Mouse (Mus musculus) forebrain, embryonic 13.5 days (tissue): ENCODE results near the gene Cyp27a1. TPM values are rescaled to one million over a fixed set of nuclear protein-coding genes. Genes with fewer than 3 reads are reported as not detected.
A peak's percentile ranks its signal among the peaks of the same experiment; 100 is the strongest.

Experiments used
- ATAC-seq: fragments of 200-750 bp; cut with Nextera tagmentation; 2 replicates; pipeline ENCODE4 v1.8.0; 2017
- H3K27ac ChIP-seq: fragments of 300-500 bp; sonication (generic); 2 replicates; pipeline ENCODE4 v1.5.1; 2015; ENCODE audit warnings: inconsistent platforms, mild to moderate bottlenecking, moderate library complexity
- H3K27me3 ChIP-seq: fragments of 300-500 bp; sonication (generic); 2 replicates; pipeline ENCODE4 v1.6.1; 2015; ENCODE audit warnings: mild to moderate bottlenecking, inconsistent platforms
- H3K36me3 ChIP-seq: fragments of 300-500 bp; sonication (generic); 2 replicates; pipeline ENCODE4 v1.6.1; 2015; ENCODE audit warnings: mild to moderate bottlenecking, inconsistent platforms; ENCODE audit not compliant: poor library complexity, severe bottlenecking
- H3K4me1 ChIP-seq: fragments of 300-500 bp; sonication (generic); 2 replicates; pipeline ENCODE4 v1.6.1; 2015; ENCODE audit warnings: inconsistent platforms
- H3K4me2 ChIP-seq: fragments of 300-500 bp; sonication (generic); 2 replicates; pipeline ENCODE4 v1.6.1; 2015; ENCODE audit warnings: inconsistent platforms, mild to moderate bottlenecking, moderate library complexity
- H3K4me3 ChIP-seq: fragments of 300-500 bp; sonication (generic); 2 replicates; pipeline ENCODE4 v1.5.1; 2015; ENCODE audit warnings: mild to moderate bottlenecking, inconsistent platforms
- H3K9ac ChIP-seq: fragments of 300-500 bp; sonication (generic); 2 replicates; pipeline ENCODE4 v1.6.1; 2015; ENCODE audit warnings: mild to moderate bottlenecking, inconsistent platforms
- H3K9me3 ChIP-seq: fragments of 300-500 bp; sonication (generic); replicated peaks from 2 replicates; pipeline ENCODE4 v1.6.1; 2016; ENCODE audit warnings: inconsistent platforms
- WGBS: fragments of 180-500 bp; shearing (Covaris S2); methylation state at CpG from one replicate; pipeline ENCODE4 v1.1.7; 2015; 5-methylcytosine and 5-hydroxymethylcytosine counted together
- polyA plus RNA-seq: library from polyadenylated mRNA; unstranded; fragments of >200 nt; fragmentation: Nextera tagmentation; extraction: Ambion mirVana; gene quantifications from 2 replicates; pipeline ENCODE4 v1.2.1, GENCODE M21; 2015

Gene Cyp27a1
- polyA plus RNA-seq, 1 experiment from 2014 or later, result 0.81 TPM

DNA sequence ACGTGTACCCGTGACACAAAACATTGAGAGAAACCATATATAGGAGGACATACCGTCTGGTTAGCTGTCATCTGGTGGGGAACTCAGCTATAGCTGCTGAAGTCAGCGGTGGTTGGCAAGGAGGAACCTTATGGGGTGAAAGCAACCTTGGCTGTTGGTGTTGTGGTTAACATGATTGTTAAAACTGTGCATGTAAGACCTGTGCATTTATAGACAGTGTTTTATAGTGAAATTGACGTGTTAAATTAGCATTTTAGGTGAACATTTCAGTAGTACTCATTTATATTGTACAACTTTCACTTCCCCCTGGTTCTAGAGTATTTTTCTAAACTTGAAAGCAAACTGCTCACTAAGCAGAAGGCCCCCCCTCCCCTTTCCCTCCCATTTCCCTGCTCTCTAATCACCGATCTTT, 11.2 kb upstream of the Cyp27a1 start:
- H3K9me3 ChIP-seq, result no peaks in the 10 kb centered on the region
- H3K4me3 ChIP-seq, result no peak overlapping the region
- H3K9ac ChIP-seq, result no peak overlapping the region
- no peak for ATAC-seq
- WGBS, result 92% methylated on average over 6 of the region's 6 CpGs
- H3K27ac ChIP-seq, result no peak overlapping the region
- no peaks in the 10 kb centered on the region for H3K4me1 ChIP-seq
- no peak overlapping the region for H3K4me2 ChIP-seq
- no peaks in the 10 kb centered on the region for H3K27me3 ChIP-seq
- H3K36me3 ChIP-seq, result peaks cover 44% of the 10 kb centered on the region

DNA sequence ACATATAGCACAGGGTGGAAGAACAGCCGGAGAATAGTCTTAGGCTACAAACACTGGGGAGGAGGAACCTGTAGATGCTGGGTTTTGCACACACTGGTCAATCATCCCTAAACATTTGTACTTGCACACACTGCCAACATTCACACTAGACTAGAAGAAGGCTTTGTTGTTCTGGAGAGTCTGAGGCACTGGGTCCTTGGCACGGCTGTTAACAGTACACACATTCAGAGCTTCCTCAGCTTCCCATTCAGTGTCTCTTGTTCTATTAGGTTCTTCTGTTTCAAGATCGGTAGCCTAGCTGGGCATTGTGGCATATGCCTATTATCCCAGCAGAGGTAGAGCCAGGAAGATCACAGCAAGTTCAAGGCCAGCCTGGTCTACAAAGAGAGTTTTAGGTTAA, 9.2 kb upstream of the Cyp27a1 start:
- no peaks in the 10 kb centered on the region for H3K27me3 ChIP-seq
- no peak for ATAC-seq
- H3K4me3 ChIP-seq, result no peak overlapping the region
- H3K27ac ChIP-seq, result no peak overlapping the region
- no peak overlapping the region for H3K9ac ChIP-seq
- no peaks in the 10 kb centered on the region for H3K9me3 ChIP-seq
- no peak overlapping the region for H3K4me2 ChIP-seq
- WGBS, result 75% methylated on average over 3 of the region's 3 CpGs
- peaks cover 24% of the 10 kb centered on the region for H3K36me3 ChIP-seq
- no peaks in the 10 kb centered on the region for H3K4me1 ChIP-seq

DNA sequence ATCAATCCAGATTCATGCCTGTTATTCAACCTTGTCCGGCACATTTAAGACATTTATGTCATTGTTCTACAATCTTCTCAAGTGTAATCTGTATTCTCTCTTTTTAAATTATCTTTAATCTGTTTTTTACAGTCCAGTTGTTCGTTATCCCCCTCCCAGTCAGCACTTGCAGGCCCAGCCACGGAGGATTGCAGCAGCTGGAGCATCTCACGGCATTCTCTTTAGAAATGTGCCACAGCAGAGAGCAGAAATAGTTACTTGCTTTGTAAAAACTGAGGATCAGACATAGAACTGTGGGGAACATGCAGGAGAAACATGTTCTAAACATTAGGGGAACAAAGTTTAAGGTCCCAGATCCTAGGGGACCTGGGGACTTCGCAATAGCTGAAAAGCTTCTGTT, 8.4 kb upstream of the Cyp27a1 start:
- Histone ChIP-seq H3K4me2 (no peak overlapping the region), H3K36me3 (peaks cover 16% of the 10 kb centered on the region), H3K9ac (no peak overlapping the region), H3K27ac (no peak overlapping the region), H3K27me3 (no peaks in the 10 kb centered on the region), H3K9me3 (no peaks in the 10 kb centered on the region), H3K4me1 (no peaks in the 10 kb centered on the region), H3K4me3 (no peak overlapping the region)
- no peak for ATAC-seq
- 83% methylated on average over 5 of the region's 5 CpGs for WGBS

DNA sequence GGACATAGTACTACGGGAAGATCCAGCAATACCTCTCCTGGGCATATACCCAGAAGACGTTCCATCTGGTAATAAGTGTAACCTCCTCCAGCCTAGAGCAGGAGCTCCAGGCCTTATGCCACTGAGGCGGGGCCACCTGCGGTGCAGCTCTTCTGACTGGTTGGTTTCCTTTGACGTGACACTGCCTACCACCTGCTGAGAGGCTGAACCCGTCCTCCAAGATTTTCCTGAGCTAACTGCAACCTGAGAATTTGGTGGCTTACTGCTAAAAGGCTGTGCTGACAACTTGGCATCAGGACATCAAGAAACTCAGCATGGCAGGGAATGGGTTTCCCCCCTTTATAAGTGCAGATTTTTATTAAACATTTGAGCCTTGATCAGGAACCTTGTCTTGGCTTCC, 3.8 kb upstream of the Cyp27a1 start:
- H3K27ac ChIP-seq, result no peak overlapping the region
- ATAC-seq, result no peak
- H3K36me3 ChIP-seq, result no peaks in the 10 kb centered on the region
- peaks cover 15% of the 10 kb centered on the region; the same call in 1 of the 2 replicates for H3K27me3 ChIP-seq
- no peak overlapping the region for H3K4me2 ChIP-seq
- H3K9me3 ChIP-seq, result no peaks in the 10 kb centered on the region
- H3K9ac ChIP-seq, result no peak overlapping the region
- H3K4me3 ChIP-seq, result no peak overlapping the region
- H3K4me1 ChIP-seq, result peaks cover 8% of the 10 kb centered on the region
- 40% methylated on average over 6 of the region's 6 CpGs for WGBS

DNA sequence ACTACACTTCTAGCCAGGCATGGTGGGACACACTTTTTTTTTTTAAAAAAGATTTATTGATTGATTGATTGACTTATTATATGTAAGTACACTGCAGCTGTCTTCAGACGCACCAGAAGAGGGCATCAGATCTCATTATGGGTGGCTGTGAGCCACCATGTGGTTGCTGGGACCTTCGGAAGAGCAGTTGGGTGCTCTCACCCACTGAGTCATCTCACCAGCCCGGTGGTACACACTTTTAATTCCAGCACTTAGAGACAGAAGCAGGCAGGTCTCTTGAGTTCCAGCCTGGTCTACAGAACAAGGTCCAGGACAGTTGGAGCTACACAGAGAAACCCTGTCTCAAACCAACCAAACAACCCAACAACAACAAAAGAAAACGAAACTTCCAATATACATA, 1.3 kb upstream of the Cyp27a1 start:
- H3K9ac ChIP-seq, result no peak overlapping the region

DNA sequence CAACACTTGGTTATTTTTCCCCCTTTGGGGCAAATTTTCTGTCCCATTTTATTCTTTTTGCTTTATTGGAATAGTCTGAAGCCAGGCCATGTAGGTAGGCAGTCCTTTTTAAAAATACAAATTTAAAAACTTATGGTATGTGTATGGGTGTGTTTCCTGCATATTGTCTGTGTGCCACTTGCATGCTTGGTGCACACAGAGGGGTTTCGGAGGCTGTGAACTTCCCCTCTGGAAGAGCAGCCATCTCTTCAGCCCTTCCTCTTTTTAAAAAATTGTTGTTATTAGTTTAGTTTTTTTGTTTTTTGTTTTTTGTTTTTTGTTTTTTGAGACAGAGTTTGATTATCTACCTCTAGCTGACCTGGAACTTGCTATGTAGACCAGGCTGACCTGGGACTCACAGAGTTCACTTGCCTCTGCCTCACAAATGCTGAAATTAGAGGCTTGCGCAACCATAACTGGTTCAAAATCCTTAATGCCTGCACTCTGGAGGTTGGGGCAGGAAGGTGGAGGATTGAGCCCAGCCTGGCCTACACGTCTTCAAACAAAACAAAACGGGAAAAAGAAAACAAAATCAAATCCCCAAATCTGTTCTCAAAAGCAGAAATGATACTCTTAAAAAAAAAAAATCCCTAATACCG, 794 bp upstream of the Cyp27a1 start:
- Histone ChIP-seq H3K4me2 (peak overlapping the region; percentile 83), H3K27ac (no peak overlapping the region), H3K4me1 (peaks cover 8% of the 10 kb centered on the region), H3K4me3 (peak overlapping the region; percentile 45), H3K36me3 (no peaks in the 10 kb centered on the region), H3K27me3 (peaks cover 20% of the 10 kb centered on the region; the same call in 1 of the 2 replicates), H3K9ac (0 out of 2 replicates have a peak overlapping the region, but pooled peaks have one; percentile 65), H3K9me3 (no peaks in the 10 kb centered on the region)
- 40% methylated on average over 5 of the region's 5 CpGs for WGBS
- no peak for ATAC-seq

More for the DNA sequence above, 1.3 kb upstream of the Cyp27a1 start:
- Histone ChIP-seq H3K4me1 (peaks cover 8% of the 10 kb centered on the region), H3K27me3 (peaks cover 20% of the 10 kb centered on the region; the same call in 1 of the 2 replicates), H3K4me3 (no peak overlapping the region), H3K4me2 (no peak overlapping the region), H3K36me3 (no peaks in the 10 kb centered on the region), H3K9me3 (no peaks in the 10 kb centered on the region), H3K27ac (no peak overlapping the region)
- 74% methylated on average over 4 of the region's 4 CpGs for WGBS
- ATAC-seq, result no peak

DNA sequence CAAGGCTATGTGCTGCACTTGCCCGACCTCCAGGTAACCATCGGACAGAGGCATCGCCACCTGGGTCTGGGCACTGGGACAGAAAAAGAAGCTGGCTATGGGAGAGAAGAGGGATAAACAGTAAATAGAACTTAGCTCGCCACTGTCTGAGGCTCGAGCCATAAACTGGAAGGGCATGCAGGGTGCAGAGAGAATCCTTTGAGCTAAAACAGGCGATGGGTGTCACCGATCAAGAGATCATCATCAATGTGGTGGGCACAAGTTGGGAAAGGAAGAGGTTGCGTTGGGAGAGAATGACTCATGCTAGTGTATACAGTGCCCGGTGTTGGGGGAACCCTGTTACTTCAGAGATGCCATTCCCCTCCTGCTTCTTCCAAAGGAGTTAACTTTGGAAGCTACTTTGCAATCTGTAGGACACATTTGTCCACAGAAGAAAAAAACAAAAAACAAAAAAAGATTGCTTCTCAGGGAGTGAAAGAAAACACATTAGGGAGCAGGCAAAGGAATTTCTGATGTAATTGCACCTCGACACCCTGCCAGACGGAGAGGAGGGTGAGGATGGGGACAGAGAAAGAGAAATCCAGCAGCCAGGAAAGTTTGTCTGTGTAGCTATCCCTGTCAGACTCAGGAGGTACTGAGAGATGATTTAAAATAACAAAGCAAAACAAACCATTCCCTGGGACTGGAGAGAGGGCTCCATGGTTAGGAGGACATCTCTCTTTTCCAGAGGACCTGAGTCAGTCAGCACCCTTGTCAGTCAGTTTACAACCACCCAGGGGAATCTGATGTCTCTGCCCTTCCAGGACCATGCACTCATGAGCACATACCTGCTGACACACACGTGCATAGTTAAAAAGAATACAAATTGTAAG, 721 bp downstream of the Cyp27a1 start:
- Histone ChIP-seq H3K9me3 (no peaks in the 10 kb centered on the region), H3K9ac (peak overlapping the region; percentile 65), H3K4me1 (peaks cover 8% of the 10 kb centered on the region), H3K27ac (no peak overlapping the region), H3K4me3 (peak overlapping the region; percentile 45), H3K27me3 (peaks cover 20% of the 10 kb centered on the region; the same call in 1 of the 2 replicates), H3K4me2 (peak overlapping the region; percentile 83), H3K36me3 (no peaks in the 10 kb centered on the region)
- 31% methylated on average over 12 of the region's 12 CpGs for WGBS
- ATAC-seq, result no peak

DNA sequence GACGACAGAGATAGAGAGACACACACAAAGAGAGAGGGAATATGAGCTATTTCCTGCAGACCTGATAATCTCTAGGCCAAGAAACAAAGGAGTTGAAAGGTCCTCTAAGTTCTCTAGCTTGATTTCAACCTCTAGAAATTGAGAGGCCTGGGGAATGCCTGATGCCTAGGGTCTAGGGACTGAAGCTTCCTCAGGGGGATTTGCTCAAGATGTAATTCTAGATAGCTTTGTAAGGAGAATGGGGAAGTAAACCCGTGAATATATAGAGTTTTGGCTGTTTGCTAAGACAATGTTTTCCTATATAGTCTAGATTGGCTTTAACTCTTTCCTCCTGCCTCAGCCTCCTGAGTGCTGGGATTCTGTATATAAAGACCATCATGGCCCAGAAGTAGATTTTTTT, 1.6 kb downstream of the Cyp27a1 start:
- Histone ChIP-seq H3K9ac (no peak overlapping the region), H3K4me2 (no peak overlapping the region), H3K27me3 (peaks cover 20% of the 10 kb centered on the region; the same call in 1 of the 2 replicates), H3K36me3 (no peaks in the 10 kb centered on the region), H3K4me3 (no peak overlapping the region), H3K9me3 (no peaks in the 10 kb centered on the region), H3K4me1 (peaks cover 8% of the 10 kb centered on the region), H3K27ac (no peak overlapping the region)
- ATAC-seq, result no peak
- 67% methylated on average over 2 of the region's 2 CpGs for WGBS

DNA sequence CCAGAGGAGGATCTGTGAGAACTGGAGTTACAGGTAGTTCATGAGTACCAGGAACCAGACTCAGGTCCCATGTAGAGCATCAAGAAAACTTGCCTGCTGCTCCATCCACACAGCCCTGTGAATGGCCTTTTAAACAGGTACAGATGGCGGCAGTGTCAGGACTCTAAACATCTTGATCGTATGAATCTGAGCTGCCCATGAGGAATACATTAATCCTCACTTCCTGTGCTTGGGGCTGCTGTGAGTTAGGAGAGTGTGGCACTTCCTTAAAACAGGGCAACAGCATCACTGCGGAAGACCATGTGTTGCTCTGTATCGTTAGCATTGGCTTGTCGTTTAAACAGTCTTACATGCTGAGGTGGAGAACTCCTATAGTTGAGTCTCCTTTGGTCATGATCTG, 2.1 kb downstream of the Cyp27a1 start:
- H3K9ac ChIP-seq, result no peak overlapping the region
- no peak overlapping the region for H3K4me2 ChIP-seq
- H3K27ac ChIP-seq, result no peak overlapping the region
- H3K9me3 ChIP-seq, result no peaks in the 10 kb centered on the region
- peaks cover 8% of the 10 kb centered on the region for H3K4me1 ChIP-seq
- no peak for ATAC-seq
- WGBS, result 83% methylated on average over 5 of the region's 5 CpGs
- H3K4me3 ChIP-seq, result no peak overlapping the region
- H3K36me3 ChIP-seq, result no peaks in the 10 kb centered on the region
- peaks cover 20% of the 10 kb centered on the region; the same call in 1 of the 2 replicates for H3K27me3 ChIP-seq

DNA sequence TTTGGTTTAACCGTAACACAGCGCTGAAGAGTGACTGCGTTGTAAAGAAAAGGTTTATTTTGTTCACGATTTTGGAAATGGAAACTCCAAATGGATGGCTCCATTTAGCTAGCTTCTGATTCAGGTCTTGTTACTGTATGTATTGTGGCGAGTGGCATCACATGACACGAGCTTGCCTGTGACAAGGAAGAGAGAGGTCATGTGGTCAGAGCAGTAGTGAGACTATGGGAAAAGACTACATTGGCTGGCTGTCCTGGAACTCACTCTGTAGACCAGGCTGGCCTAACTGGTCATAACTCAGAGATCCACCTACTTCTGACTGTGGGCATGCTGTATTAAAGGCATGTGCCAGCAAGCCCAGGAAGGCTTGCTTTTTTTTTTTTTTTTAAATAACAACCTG, 2.5 kb downstream of the Cyp27a1 start:
- H3K4me1 ChIP-seq, result peaks cover 8% of the 10 kb centered on the region
- no peak overlapping the region for H3K9ac ChIP-seq
- no peak for ATAC-seq
- H3K4me2 ChIP-seq, result no peak overlapping the region
- no peak overlapping the region for H3K4me3 ChIP-seq
- H3K27me3 ChIP-seq, result peaks cover 20% of the 10 kb centered on the region; the same call in 1 of the 2 replicates
- H3K27ac ChIP-seq, result no peak overlapping the region
- H3K36me3 ChIP-seq, result no peaks in the 10 kb centered on the region
- no peaks in the 10 kb centered on the region for H3K9me3 ChIP-seq
- WGBS, result 90% methylated on average over 6 of the region's 6 CpGs

DNA sequence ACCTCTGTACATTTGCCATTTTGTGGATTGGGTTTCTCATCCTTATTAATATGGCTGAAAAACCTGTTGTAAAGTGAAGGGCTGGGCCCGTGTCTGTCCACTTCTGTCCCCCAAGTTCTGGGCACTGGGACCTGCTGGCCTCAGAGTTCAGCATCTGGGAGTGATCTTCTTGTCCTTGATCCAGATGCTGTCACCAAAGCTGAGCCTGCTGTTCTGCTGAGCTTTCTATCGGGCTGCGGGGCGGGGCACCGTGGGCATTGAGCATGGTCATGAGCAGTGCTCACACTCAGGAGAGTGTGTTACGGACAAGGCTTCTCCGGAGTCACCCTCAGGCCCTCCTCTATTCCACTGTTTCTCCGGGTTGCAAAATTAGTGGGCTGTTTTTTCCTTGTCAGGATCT, 4.7 kb downstream of the Cyp27a1 start:
- H3K4me2 ChIP-seq, result no peak overlapping the region
- no peak overlapping the region for H3K27ac ChIP-seq
- H3K9ac ChIP-seq, result no peak overlapping the region
- peaks cover 18% of the 10 kb centered on the region; the same call in 1 of the 2 replicates for H3K27me3 ChIP-seq
- WGBS, result 90% methylated on average over 8 of the region's 8 CpGs
- H3K4me1 ChIP-seq, result peaks cover 8% of the 10 kb centered on the region
- ATAC-seq, result no peak
- H3K9me3 ChIP-seq, result no peaks in the 10 kb centered on the region
- no peaks in the 10 kb centered on the region for H3K36me3 ChIP-seq
- no peak overlapping the region for H3K4me3 ChIP-seq

DNA sequence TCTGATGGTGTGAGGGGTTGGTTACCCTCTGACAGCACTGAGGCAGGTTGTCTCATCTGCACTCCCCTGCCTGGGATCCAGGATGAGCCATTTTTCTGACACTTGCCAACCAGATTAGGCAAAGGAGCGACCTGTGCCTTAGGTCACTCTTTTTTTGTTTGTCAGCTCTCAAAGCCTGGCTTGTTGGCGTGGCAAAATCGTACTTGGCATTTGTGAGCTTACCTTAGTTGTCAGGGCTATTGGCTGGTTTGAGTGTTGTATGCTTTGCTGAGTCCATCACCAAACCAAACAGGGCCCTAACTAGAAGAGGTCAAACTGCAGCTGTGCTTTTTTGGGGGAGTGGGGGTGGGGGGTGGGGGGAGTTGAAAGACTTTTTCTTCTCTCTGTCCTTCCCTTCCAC, 5.9 kb downstream of the Cyp27a1 start:
- H3K36me3 ChIP-seq, result no peaks in the 10 kb centered on the region
- ATAC-seq, result no peak
- no peak overlapping the region for H3K4me2 ChIP-seq
- H3K27me3 ChIP-seq, result peaks cover 8% of the 10 kb centered on the region; the same call in 1 of the 2 replicates
- H3K4me1 ChIP-seq, result no peaks in the 10 kb centered on the region
- H3K9me3 ChIP-seq, result no peaks in the 10 kb centered on the region
- no peak overlapping the region for H3K9ac ChIP-seq
- no peak overlapping the region for H3K27ac ChIP-seq
- 79% methylated on average over 3 of the region's 3 CpGs for WGBS
- no peak overlapping the region for H3K4me3 ChIP-seq
